Mouse (Mus musculus): ENCODE measurements around the gene Mef2d.

The Mef2d gene

GRCm38 (mm10) chr3:88148776-88149509 is 6.8 kb downstream of the Mef2d start:
- peak; percentile 42 for DNase-seq (ENCODE audit: extremely low read depth, insufficient read length, low spot score)

- no peak for DNase-seq (ENCODE audit: extremely low read depth, insufficient read length, low spot score)
Measured at GRCm38 (mm10) chr3:88149510-88149974, 7.4 kb downstream of the Mef2d start.

- no peak for DNase-seq (ENCODE audit: extremely low read depth, insufficient read length, low spot score)
Measured at GRCm38 (mm10) chr3:88150061-88150998, 8.2 kb downstream of the Mef2d start.

- no peak for DNase-seq (ENCODE audit: extremely low read depth, insufficient read length, low spot score)
Measured at GRCm38 (mm10) chr3:88150999-88151364, 8.8 kb downstream of the Mef2d start.

GRCm38 (mm10) chr3:88152056-88152455 is 9.9 kb downstream of the Mef2d start:
- no peak for DNase-seq (ENCODE audit: extremely low read depth, insufficient read length, low spot score)

GRCm38 (mm10) chr3:88153290-88154011 is 11.3 kb downstream of the Mef2d start:
- no peak for DNase-seq (ENCODE audit: extremely low read depth, insufficient read length, low spot score)

- no peak for DNase-seq (ENCODE audit: extremely low read depth, insufficient read length, low spot score)
Measured at GRCm38 (mm10) chr3:88154236-88154635, 12.1 kb downstream of the Mef2d start.

- no peak for DNase-seq (ENCODE audit: extremely low read depth, insufficient read length, low spot score)
Measured at GRCm38 (mm10) chr3:88156817-88157216, 14.6 kb downstream of the Mef2d start.

- no peak for DNase-seq (ENCODE audit: extremely low read depth, insufficient read length, low spot score)
Measured at GRCm38 (mm10) chr3:88157771-88158597, 15.8 kb downstream of the Mef2d start.

GRCm38 (mm10) chr3:88158991-88159390 is 16.8 kb downstream of the Mef2d start:
- no peak for DNase-seq (ENCODE audit: extremely low read depth, insufficient read length, low spot score)

GRCm38 (mm10) chr3:88160856-88161255 is 18.7 kb downstream of the Mef2d start:
- DNase-seq (ENCODE audit: extremely low read depth, insufficient read length, low spot score): no peak

- no peak for DNase-seq (ENCODE audit: extremely low read depth, insufficient read length, low spot score)
Measured at GRCm38 (mm10) chr3:88162259-88162658, 20.1 kb downstream of the Mef2d start.

GRCm38 (mm10) chr3:88162811-88163210 is 20.6 kb downstream of the Mef2d start:
- no peak for DNase-seq (ENCODE audit: extremely low read depth, insufficient read length, low spot score)

- no peak for DNase-seq (ENCODE audit: extremely low read depth, insufficient read length, low spot score)
Measured at GRCm38 (mm10) chr3:88163847-88164246, 21.7 kb downstream of the Mef2d start.

GRCm38 (mm10) chr3:88164263-88164662 is 22.1 kb downstream of the Mef2d start:
- no peak for DNase-seq (ENCODE audit: extremely low read depth, insufficient read length, low spot score)

- no peak for DNase-seq (ENCODE audit: extremely low read depth, insufficient read length, low spot score)
Measured at GRCm38 (mm10) chr3:88166056-88166455, 23.9 kb downstream of the Mef2d start.

GRCm38 (mm10) chr3:88170361-88170760 is 28.2 kb downstream of the Mef2d start:
- no peak for DNase-seq (ENCODE audit: extremely low read depth, insufficient read length, low spot score)

GRCm38 (mm10) chr3:88172440-88172839 is 30.3 kb downstream of the Mef2d start:
- no peak for DNase-seq (ENCODE audit: extremely low read depth, insufficient read length, low spot score)

- DNase-seq (ENCODE audit: extremely low read depth, insufficient read length, low spot score): peak; percentile 28
Measured at GRCm38 (mm10) chr3:88173375-88173774, 31.2 kb downstream of the Mef2d start.

GRCm38 (mm10) chr3:88174894-88175293 is 32.7 kb downstream of the Mef2d start:
- DNase-seq (ENCODE audit: extremely low read depth, insufficient read length, low spot score): no peak

Measured in 3134 (cell line).